Mouse (Mus musculus): ENCODE results near the gene Taldo1. TPM values are rescaled to one million over a fixed set of nuclear protein-coding genes. Genes with fewer than 3 reads are reported as not detected.
"Not testable (repeated sequence)": the region's sequence is repeated elsewhere in the genome, so short reads cannot be mapped to it uniquely, and the experiment has no call there.

The Taldo1 gene
- polyA plus RNA-seq, 1 experiment from 2014 or later, result 279 TPM

DNA sequence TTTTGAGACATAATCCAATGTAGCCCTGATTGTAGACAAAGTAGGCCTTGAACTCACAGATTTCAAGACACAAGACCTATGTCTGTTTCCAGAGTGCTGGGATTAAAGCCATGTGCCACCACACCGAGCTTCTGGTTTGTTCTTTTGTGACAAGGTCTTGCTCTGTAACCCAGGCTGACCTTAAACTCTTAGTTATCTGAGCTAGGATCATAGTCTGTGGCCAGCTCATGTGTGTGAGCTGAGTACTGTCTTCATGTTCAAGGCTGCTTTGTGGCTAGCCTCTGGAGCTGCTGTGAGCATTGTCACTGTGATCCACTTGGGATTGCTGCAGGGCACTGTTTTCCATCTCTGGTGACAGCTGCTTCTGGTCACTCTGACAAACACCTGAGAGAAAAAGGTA is 3.3 kb downstream of the Taldo1 start:
- WGBS, result 63% methylated on average over 1 of the region's 1 CpGs
- Histone ChIP-seq H3K9me3 (ENCODE audit: control insufficient read depth, low read length) (no peaks in the 10 kb centered on the region), H3K27ac (ENCODE audit: low read length) (no peak overlapping the region), H3K4me3 (ENCODE audit: low read length) (no peak overlapping the region), H3K27me3 (ENCODE audit: control insufficient read depth, insufficient read depth, low read depth, low read length) (no peaks in the 10 kb centered on the region; the same call in 1 of the 2 replicates), H3K9ac (ENCODE audit: low read length) (no peak overlapping the region), H3K36me3 (ENCODE audit: control insufficient read depth, insufficient read depth, low read length) (peaks cover 15% of the 10 kb centered on the region), H3K4me1 (replicated peaks; ENCODE audit: control insufficient read depth, insufficient read depth, low read length) (peaks cover 12% of the 10 kb centered on the region), H3K4me2 (ENCODE audit: low read depth, low read length) (no peak overlapping the region)
- ATAC-seq (ENCODE audit: low read depth), result no peak

DNA sequence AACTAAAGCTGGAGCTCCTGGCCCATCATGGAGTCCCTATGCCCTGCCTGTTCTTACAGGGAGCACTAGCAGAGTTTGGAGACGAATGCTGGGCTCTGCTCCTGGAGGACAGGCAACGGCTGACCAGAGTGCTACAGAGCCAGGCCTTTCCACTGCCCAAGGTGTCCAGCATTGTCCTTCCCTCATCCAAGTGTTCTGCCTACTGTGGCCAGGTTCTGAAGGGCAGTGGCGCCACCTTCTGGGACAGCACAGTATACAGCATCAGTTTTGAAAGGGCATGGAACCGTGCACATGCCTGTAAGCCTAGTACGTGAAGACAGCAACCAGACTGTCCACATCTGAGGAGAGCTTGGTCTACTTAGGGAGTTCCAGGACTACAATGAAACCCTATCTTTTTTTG is 11.3 kb downstream of the Taldo1 start:
- Histone ChIP-seq H3K27me3 (ENCODE audit: control insufficient read depth, insufficient read depth, low read depth, low read length) (no peaks in the 10 kb centered on the region), H3K4me3 (ENCODE audit: low read length) (no peak overlapping the region), H3K36me3 (ENCODE audit: control insufficient read depth, insufficient read depth, low read length) (peaks cover 25% of the 10 kb centered on the region), H3K9me3 (ENCODE audit: control insufficient read depth, low read length) (no peaks in the 10 kb centered on the region), H3K4me1 (replicated peaks; ENCODE audit: control insufficient read depth, insufficient read depth, low read length) (no peaks in the 10 kb centered on the region), H3K9ac (ENCODE audit: low read length) (no peak overlapping the region), H3K4me2 (ENCODE audit: low read depth, low read length) (no peak overlapping the region), H3K27ac (ENCODE audit: low read length) (no peak overlapping the region)
- peak; percentile 64 for ATAC-seq (ENCODE audit: low read depth)
- WGBS, result 48% methylated on average over 5 of the region's 5 CpGs

DNA sequence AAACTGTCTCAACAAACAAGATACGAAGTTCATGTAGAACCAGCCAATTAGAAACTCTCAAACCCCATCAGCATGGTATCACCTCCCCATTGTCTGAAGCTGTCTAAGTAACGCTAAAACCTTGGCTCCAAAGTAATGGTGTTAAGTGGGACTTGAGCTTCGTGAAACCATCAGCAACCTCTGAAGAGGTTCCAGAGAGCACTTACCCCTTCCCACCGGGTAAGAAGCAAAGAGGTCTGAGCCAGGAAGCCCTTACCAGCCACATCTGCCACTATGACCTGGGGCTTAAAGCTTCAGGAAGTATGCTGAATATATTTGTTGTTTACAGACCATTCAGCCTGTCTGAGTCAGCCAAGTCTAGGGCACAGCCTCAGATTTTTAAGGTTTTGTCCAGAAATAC is 13.5 kb downstream of the Taldo1 start:
- H3K27me3 ChIP-seq (ENCODE audit: control insufficient read depth, insufficient read depth, low read depth, low read length), result no peaks in the 10 kb centered on the region
- WGBS, result 62% methylated on average over 4 of the region's 4 CpGs
- H3K9me3 ChIP-seq (ENCODE audit: control insufficient read depth, low read length), result no peaks in the 10 kb centered on the region
- H3K4me3 ChIP-seq (ENCODE audit: low read length), result no peak overlapping the region
- no peak overlapping the region for H3K27ac ChIP-seq (ENCODE audit: low read length)
- H3K4me1 ChIP-seq (replicated peaks; ENCODE audit: control insufficient read depth, insufficient read depth, low read length), result peaks cover 3% of the 10 kb centered on the region; the same call in 1 of the 2 replicates
- H3K4me2 ChIP-seq (ENCODE audit: low read depth, low read length), result no peak overlapping the region
- no peak for ATAC-seq (ENCODE audit: low read depth)
- H3K36me3 ChIP-seq (ENCODE audit: control insufficient read depth, insufficient read depth, low read length), result peaks cover 19% of the 10 kb centered on the region
- H3K9ac ChIP-seq (ENCODE audit: low read length), result no peak overlapping the region

DNA sequence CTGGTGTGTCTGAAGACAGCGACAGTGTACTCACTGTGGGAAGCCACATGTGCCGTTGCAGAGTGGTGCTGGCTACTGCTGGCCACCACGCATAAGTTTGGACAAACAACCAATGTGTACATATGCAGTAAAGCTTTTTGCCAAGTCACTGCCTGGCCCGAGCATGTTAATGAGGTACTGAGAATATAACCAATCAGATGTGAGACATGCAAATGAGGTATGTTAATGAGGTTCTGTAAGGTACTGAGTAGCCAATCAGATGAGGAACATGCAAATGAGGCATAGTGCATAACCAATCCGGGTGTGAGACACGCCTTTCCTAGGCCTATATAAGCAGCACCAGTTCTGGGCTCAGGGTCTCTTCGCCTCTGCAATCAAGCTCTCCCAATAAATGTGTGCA is 15.7 kb downstream of the Taldo1 start:
- H3K27ac ChIP-seq (ENCODE audit: low read length); ATAC-seq (ENCODE audit: low read depth); H3K27me3 ChIP-seq (ENCODE audit: control insufficient read depth, insufficient read depth, low read depth, low read length); H3K9ac ChIP-seq (ENCODE audit: low read length); H3K4me3 ChIP-seq (ENCODE audit: low read length); H3K4me2 ChIP-seq (ENCODE audit: low read depth, low read length); H3K9me3 ChIP-seq (ENCODE audit: control insufficient read depth, low read length); H3K4me1 ChIP-seq (replicated peaks; ENCODE audit: control insufficient read depth, insufficient read depth, low read length): not testable (repeated sequence)
- H3K36me3 ChIP-seq (ENCODE audit: control insufficient read depth, insufficient read depth, low read length), result peaks cover 14% of the 10 kb centered on the region
- WGBS, result 91% methylated on average over 7 of the region's 7 CpGs

DNA sequence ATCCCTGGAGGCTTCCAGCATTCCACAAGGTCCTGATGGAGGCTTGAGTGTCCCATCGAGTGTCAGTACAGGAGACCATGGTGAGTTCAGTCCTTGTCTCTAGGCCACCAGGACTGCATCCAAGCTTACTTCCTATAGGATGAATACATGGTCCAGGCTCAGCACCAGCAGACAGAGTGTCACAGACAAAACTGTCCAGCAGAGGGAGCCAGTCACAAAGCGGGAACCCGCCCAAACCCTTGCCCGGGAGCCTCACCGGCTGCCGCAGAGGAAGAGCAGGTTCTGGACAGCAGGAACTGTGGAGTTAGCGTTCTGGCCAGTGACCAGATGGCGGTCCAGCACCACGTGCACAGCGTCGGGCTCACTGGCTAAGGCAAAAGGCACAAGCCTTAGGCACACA is 16.8 kb downstream of the Taldo1 start:
- WGBS, result 10% methylated on average over 11 of the region's 11 CpGs

DNA sequence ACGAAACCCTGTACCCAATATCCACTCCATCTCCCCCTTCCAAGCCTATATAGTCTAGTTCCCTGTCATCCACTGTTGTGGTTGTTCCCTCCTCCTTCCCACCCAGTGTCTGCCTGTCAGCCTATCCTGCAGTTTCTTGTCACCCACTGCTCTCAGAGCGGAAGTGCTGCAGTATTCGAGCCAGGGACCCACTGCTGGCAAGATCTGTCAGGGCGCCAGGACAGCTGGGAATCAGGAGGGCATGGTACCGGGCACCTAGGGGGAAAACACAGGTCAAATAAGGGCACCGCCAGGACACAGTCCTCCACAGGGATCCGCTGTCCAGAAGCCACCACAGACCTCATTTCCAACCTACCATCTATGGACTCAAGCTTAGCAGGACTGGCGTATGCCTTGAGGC is 18.6 kb downstream of the Taldo1 start:
- Histone ChIP-seq H3K9ac (ENCODE audit: low read length) (no peak overlapping the region), H3K27me3 (ENCODE audit: control insufficient read depth, insufficient read depth, low read depth, low read length) (no peaks in the 10 kb centered on the region), H3K4me3 (ENCODE audit: low read length) (no peak overlapping the region), H3K36me3 (ENCODE audit: control insufficient read depth, insufficient read depth, low read length) (peaks cover 12% of the 10 kb centered on the region), H3K27ac (ENCODE audit: low read length) (no peak overlapping the region), H3K9me3 (ENCODE audit: control insufficient read depth, low read length) (no peaks in the 10 kb centered on the region), H3K4me1 (replicated peaks; ENCODE audit: control insufficient read depth, insufficient read depth, low read length) (peaks cover 13% of the 10 kb centered on the region; the same call in 1 of the 2 replicates), H3K4me2 (ENCODE audit: low read depth, low read length) (no peak overlapping the region)
- no peak for ATAC-seq (ENCODE audit: low read depth)
- WGBS, result 90% methylated on average over 8 of the region's 8 CpGs

More for the DNA sequence above, 16.8 kb downstream of the Taldo1 start:
- Histone ChIP-seq H3K4me2 (ENCODE audit: low read depth, low read length) (no peak overlapping the region), H3K9me3 (ENCODE audit: control insufficient read depth, low read length) (no peaks in the 10 kb centered on the region), H3K27me3 (ENCODE audit: control insufficient read depth, insufficient read depth, low read depth, low read length) (no peaks in the 10 kb centered on the region), H3K27ac (ENCODE audit: low read length) (no peak overlapping the region), H3K4me1 (replicated peaks; ENCODE audit: control insufficient read depth, insufficient read depth, low read length) (peaks cover 9% of the 10 kb centered on the region; the same call in 1 of the 2 replicates), H3K9ac (ENCODE audit: low read length) (no peak overlapping the region), H3K4me3 (ENCODE audit: low read length) (no peak overlapping the region), H3K36me3 (ENCODE audit: control insufficient read depth, insufficient read depth, low read length) (peaks cover 12% of the 10 kb centered on the region)
- ATAC-seq (ENCODE audit: low read depth), result peak; percentile 77

DNA sequence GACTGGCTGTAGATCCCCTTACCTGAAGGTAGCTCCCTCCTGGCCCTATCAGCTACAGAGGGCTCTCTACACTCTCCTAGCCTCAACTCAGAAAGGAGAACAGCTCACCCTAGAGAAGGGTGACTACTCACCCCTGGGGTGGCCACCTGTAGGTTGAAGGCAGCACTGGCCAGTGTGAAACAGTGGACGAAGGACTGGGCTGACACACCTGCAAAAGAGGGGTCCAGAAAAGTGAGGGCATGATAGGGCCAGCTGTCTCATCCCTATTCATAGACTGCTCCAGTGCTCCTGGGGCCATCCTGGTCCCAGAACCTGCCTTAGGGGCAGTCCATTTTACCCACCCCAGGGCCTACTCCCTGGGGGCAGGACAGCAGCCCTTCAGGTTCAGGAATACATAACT is 19.7 kb downstream of the Taldo1 start:
- ATAC-seq (ENCODE audit: low read depth), result no peak
- Histone ChIP-seq H3K4me1 (replicated peaks; ENCODE audit: control insufficient read depth, insufficient read depth, low read length) (peaks cover 13% of the 10 kb centered on the region; the same call in 1 of the 2 replicates), H3K9ac (ENCODE audit: low read length) (no peak overlapping the region), H3K27me3 (ENCODE audit: control insufficient read depth, insufficient read depth, low read depth, low read length) (no peaks in the 10 kb centered on the region), H3K27ac (ENCODE audit: low read length) (no peak overlapping the region), H3K36me3 (ENCODE audit: control insufficient read depth, insufficient read depth, low read length) (peaks cover 12% of the 10 kb centered on the region), H3K4me3 (ENCODE audit: low read length) (no peak overlapping the region), H3K4me2 (ENCODE audit: low read depth, low read length) (no peak overlapping the region), H3K9me3 (ENCODE audit: control insufficient read depth, low read length) (no peaks in the 10 kb centered on the region)
- 90% methylated on average over 1 of the region's 1 CpGs for WGBS

DNA sequence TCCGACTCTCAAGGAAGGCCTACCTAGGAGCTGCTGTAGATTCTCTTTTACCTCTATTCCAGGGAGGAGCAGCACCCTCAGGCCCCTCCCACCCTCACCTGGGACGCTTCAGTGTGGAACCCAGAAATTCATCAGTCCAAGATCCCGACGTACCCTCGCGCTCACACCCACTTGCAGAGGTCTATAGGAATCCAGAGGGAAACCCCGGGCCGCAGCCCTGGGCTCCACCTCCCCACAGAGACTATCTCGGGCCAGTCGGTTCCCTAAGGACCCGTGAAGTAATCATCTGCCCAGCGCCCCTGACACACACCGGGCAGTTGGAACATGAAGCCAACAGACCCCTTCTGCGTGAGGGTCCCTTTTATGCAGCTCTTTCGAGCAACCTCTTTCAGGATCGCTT is 21.3 kb downstream of the Taldo1 start:
- Histone ChIP-seq H3K4me1 (replicated peaks; ENCODE audit: control insufficient read depth, insufficient read depth, low read length) (peaks cover 13% of the 10 kb centered on the region; the same call in 1 of the 2 replicates), H3K9ac (ENCODE audit: low read length) (peak overlapping the region; percentile 97), H3K4me3 (ENCODE audit: low read length) (peak overlapping the region; percentile 86), H3K9me3 (ENCODE audit: control insufficient read depth, low read length) (no peaks in the 10 kb centered on the region), H3K4me2 (ENCODE audit: low read depth, low read length) (peak overlapping the region; percentile 78), H3K36me3 (ENCODE audit: control insufficient read depth, insufficient read depth, low read length) (peaks cover 8% of the 10 kb centered on the region), H3K27ac (ENCODE audit: low read length) (peak overlapping the region; percentile 86), H3K27me3 (ENCODE audit: control insufficient read depth, insufficient read depth, low read depth, low read length) (no peaks in the 10 kb centered on the region)
- peak; percentile 14 for ATAC-seq (ENCODE audit: low read depth)
- WGBS, result 3% methylated on average over 16 of the region's 16 CpGs

DNA sequence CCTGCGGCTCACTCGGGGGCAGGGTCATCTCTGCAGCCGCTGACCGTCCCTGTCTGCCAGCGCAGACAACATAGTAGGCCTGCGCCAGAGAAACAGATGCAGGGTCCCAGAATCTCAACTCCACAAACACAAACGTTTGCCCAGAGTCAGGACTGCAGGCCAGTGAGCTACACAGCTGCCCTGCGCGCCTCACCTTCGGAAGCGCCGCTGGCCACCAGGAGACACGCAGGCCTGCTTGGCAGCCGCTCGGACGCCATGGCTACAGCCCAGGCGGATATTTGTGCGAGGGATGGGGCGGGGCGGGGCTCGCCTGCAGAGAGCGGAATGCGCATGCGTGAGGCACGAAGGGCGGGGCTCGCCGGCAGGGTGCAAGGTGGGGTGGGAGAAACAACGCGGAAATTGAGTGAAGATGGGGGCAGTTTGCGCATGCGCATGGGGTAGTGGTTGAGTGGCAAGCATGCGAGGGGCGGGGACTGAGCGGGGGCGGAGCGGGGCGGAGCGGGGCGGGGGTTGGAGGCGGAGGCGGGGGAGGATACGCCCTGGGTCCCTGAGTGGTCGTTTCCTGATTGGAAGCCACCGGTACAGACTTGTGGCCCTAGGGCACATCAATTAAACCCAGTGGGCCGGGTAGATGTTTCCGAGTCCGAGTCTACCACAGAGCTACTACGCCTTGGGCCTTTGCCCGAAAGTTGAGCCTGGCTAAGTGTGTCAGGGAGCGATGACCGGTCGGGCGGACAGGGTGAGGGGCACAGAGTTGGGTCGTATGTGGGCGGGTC is 22.0 kb downstream of the Taldo1 start, which contains the start of gene Gatd1:
Gene Gatd1, minus strand, starts transcription at position 328 of the 776 bp plus-strand sequence.
- Histone ChIP-seq H3K4me2 (ENCODE audit: low read depth, low read length) (peak within 1 kb of the TSS; percentile 84), H3K4me1 (replicated peaks; ENCODE audit: control insufficient read depth, insufficient read depth, low read length) (peaks cover 12% of the 10 kb centered on the region; the same call in 1 of the 2 replicates), H3K27ac (ENCODE audit: low read length) (peak within 1 kb of the TSS; percentile 86), H3K9ac (ENCODE audit: low read length) (peak within 1 kb of the TSS; percentile 97), H3K9me3 (ENCODE audit: control insufficient read depth, low read length) (no peaks in the 10 kb centered on the region), H3K4me3 (ENCODE audit: low read length) (peak within 1 kb of the TSS; percentile 86), H3K36me3 (ENCODE audit: control insufficient read depth, insufficient read depth, low read length) (peaks cover 5% of the 10 kb centered on the region), H3K27me3 (ENCODE audit: control insufficient read depth, insufficient read depth, low read depth, low read length) (no peaks in the 10 kb centered on the region)
- WGBS, result under 1% methylated on average over 45 of the region's 56 CpGs
- peak; percentile 95 for ATAC-seq (ENCODE audit: low read depth)
